Mouse (Mus musculus) hindbrain, embryonic 13.5 days (tissue): ENCODE results near the gene Ceacam16. TPM values are rescaled to one million over a fixed set of nuclear protein-coding genes. Genes with fewer than 3 reads are reported as not detected.
A peak's percentile ranks its signal among the peaks of the same experiment; 100 is the strongest.

ENCODE experiments used
- ATAC-seq: fragments of 200-750 bp; cut with Nextera tagmentation; 2 replicates; pipeline ENCODE4 v1.8.0; 2017; ENCODE audit warnings: moderate TSS enrichment; ENCODE audit not compliant: low FRiP score
- H3K27ac ChIP-seq: fragments of 300-500 bp; sonication (generic); 2 replicates; pipeline ENCODE4 v1.5.1; 2015; ENCODE audit warnings: inconsistent platforms, mild to moderate bottlenecking, moderate library complexity
- H3K27me3 ChIP-seq: fragments of 300-500 bp; sonication (generic); 2 replicates; pipeline ENCODE4 v1.6.1; 2015; ENCODE audit warnings: mild to moderate bottlenecking, inconsistent platforms
- H3K36me3 ChIP-seq: fragments of 300-500 bp; sonication (generic); 2 replicates; pipeline ENCODE4 v1.6.1; 2015; ENCODE audit warnings: mild to moderate bottlenecking, inconsistent platforms
- H3K4me1 ChIP-seq: fragments of 300-500 bp; sonication (generic); replicated peaks from 2 replicates; pipeline ENCODE4 v1.6.1; 2015; ENCODE audit warnings: inconsistent platforms
- H3K4me2 ChIP-seq: fragments of 300-500 bp; sonication (generic); 2 replicates; pipeline ENCODE4 v1.6.1; 2015; ENCODE audit warnings: inconsistent platforms, mild to moderate bottlenecking, moderate library complexity
- H3K4me3 ChIP-seq: fragments of 300-500 bp; sonication (generic); 2 replicates; pipeline ENCODE4 v1.5.1; 2015; ENCODE audit warnings: mild to moderate bottlenecking, inconsistent platforms
- H3K9ac ChIP-seq: fragments of 300-500 bp; sonication (generic); 2 replicates; pipeline ENCODE4 v1.6.1; 2015; ENCODE audit warnings: mild to moderate bottlenecking, inconsistent platforms
- H3K9me3 ChIP-seq: fragments of 300-500 bp; sonication (generic); 2 replicates; pipeline ENCODE4 v1.6.1; 2016; ENCODE audit warnings: inconsistent platforms
- WGBS: fragments of 180-500 bp; shearing (Covaris S2); methylation state at CpG from one replicate; pipeline ENCODE4 v1.1.7; 2015; 5-methylcytosine and 5-hydroxymethylcytosine counted together
- polyA plus RNA-seq: library from polyadenylated mRNA; unstranded; fragments of >200 nt; fragmentation: Nextera tagmentation; extraction: Ambion mirVana; gene quantifications from 2 replicates; pipeline ENCODE4 v1.2.1, GENCODE M21; 2015

Ceacam16 gene
- polyA plus RNA-seq, 1 experiment from 2014 or later, result 0.48 TPM

DNA sequence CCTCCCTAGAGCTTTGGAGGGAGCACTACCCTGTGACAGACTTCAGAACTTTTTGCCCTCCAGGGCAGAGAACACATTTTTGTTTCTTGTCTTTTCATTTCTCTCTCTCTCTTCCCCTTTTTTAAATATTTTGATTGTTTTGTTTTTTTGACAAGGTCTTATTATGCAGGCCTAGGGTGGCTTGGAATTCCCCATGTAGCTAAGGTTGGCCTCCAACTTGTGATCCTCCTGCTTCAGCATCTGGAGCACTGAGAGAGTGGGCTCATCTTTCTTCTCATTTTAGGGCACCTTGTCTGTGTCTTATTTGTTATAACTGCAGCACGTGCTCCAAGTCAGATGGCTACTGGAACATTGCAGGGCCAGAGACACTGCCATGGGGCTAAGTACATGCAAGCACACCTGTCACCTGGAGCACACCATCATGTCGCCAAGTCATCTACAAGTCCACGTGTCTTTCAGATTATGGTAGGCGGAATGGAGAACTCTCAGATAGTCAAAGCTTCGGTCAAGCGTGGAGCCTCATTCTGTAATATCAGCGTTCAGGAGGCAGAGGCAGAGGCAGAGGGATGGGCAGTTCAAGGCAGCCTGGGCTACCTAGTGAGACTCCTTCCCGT, 54.6 kb downstream of the Ceacam16 start:
- peaks cover 7% of the 10 kb centered on the region for H3K9me3 ChIP-seq
- no peaks in the 10 kb centered on the region for H3K36me3 ChIP-seq
- no peak overlapping the region for H3K4me3 ChIP-seq
- peaks cover 12% of the 10 kb centered on the region for H3K4me1 ChIP-seq
- H3K27ac ChIP-seq, result no peak overlapping the region
- H3K4me2 ChIP-seq, result no peak overlapping the region
- no peak for ATAC-seq
- H3K27me3 ChIP-seq, result peaks cover 48% of the 10 kb centered on the region
- no peak overlapping the region for H3K9ac ChIP-seq
- WGBS, result 85% methylated on average over 8 of the region's 8 CpGs

DNA sequence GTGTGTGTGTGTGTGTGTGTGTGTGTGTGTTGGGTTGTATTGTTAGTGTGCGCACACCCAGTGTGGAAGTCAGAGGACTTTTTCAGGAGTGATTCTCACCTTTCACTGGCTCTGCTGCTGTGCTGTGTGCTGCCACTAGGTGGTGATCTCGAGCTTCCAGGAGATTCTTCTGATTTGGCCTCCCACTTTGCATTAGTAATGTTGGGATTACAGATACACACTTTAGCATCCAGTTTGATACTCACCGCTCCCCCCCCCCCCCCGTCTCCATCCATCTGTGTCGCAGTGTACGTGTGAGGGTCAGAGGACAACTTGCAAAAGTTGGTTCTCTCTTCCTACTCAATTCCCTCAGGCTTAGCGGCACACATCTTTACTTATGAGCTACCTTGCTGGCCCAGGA, 58.1 kb downstream of the Ceacam16 start:
- no peaks in the 10 kb centered on the region for H3K36me3 ChIP-seq
- H3K27me3 ChIP-seq, result peaks cover 13% of the 10 kb centered on the region; the same call in 1 of the 2 replicates
- ATAC-seq, result peak; percentile 68; the same call in 1 of the 2 replicates
- H3K4me2 ChIP-seq, result no peak overlapping the region
- 22% methylated on average over 7 of the region's 7 CpGs for WGBS
- no peak overlapping the region for H3K9ac ChIP-seq
- H3K27ac ChIP-seq, result no peak overlapping the region
- H3K4me1 ChIP-seq, result no peaks in the 10 kb centered on the region
- peaks cover 7% of the 10 kb centered on the region for H3K9me3 ChIP-seq
- H3K4me3 ChIP-seq, result no peak overlapping the region

Other genes with a start within 250 kb of the Ceacam16 start
- 4.9 and 5.4 TPM in 2 replicates for gene Relb, start 231.9 kb downstream of the Ceacam16 start, polyA plus RNA-seq
- 108 and 109 TPM in 2 replicates for gene Clptm1, start 196.3 kb downstream of the Ceacam16 start, polyA plus RNA-seq
- gene Apoc2, start 183.4 kb downstream of the Ceacam16 start, polyA plus RNA-seq, result 0.56 TPM in 1 of 2 replicates, not detected in the other
- gene Gm44805, start 179.9 kb downstream of the Ceacam16 start, polyA plus RNA-seq, result not detected in 2 replicates
- gene Apoc4, start 179.8 kb downstream of the Ceacam16 start, polyA plus RNA-seq, result 0.12 TPM in 1 of 2 replicates, not detected in the other
- gene Apoc1, start 168.6 kb downstream of the Ceacam16 start, polyA plus RNA-seq, result 2.7 and 3.8 TPM in 2 replicates
- 339 and 374 TPM in 2 replicates for gene Apoe, start 162.1 kb downstream of the Ceacam16 start, polyA plus RNA-seq
- gene Tomm40, start 145.9 kb downstream of the Ceacam16 start, polyA plus RNA-seq, result 119 and 124 TPM in 2 replicates
- gene Nectin2, start 110.8 kb downstream of the Ceacam16 start, polyA plus RNA-seq, result 49.1 and 49.8 TPM in 2 replicates
- 8.1 and 10.7 TPM in 2 replicates for gene Bcam, start 90.3 kb downstream of the Ceacam16 start, polyA plus RNA-seq
- gene Cblc, start 64.5 kb downstream of the Ceacam16 start, polyA plus RNA-seq, result not detected in 2 replicates
- 0.60 and 1.5 TPM in 2 replicates for gene Bcl3, start 38.5 kb downstream of the Ceacam16 start, polyA plus RNA-seq
- gene Gm19345, start 9.3 kb downstream of the Ceacam16 start, polyA plus RNA-seq, result 7.6 and 9.3 TPM in 2 replicates
- not detected in 2 replicates for gene Ceacam19, start 26.7 kb upstream of the Ceacam16 start, polyA plus RNA-seq
- 7.8 and 9.4 TPM in 2 replicates for gene Pvr, start 59.9 kb upstream of the Ceacam16 start, polyA plus RNA-seq
- gene Igsf23, start 89.5 kb upstream of the Ceacam16 start, polyA plus RNA-seq, result 0.13 TPM in 1 of 2 replicates, not detected in the other
- not detected in 2 replicates for gene Ceacam20, start 104.1 kb upstream of the Ceacam16 start, polyA plus RNA-seq
- not detected in 2 replicates for gene Nlrp9b, start 130.2 kb upstream of the Ceacam16 start, polyA plus RNA-seq
- not detected in 2 replicates for gene Vmn1r91, start 238.4 kb upstream of the Ceacam16 start, polyA plus RNA-seq